Mouse (Mus musculus) cerebellum, adult (tissue): Measurements from ENCODE around the gene Cd2bp2.

Experiments used
- ATAC-seq: cut with Nextera tagmentation; 2 replicates; pipeline ENCODE4 v1.9.2; 2017; ENCODE audit warnings: mild to moderate bottlenecking, moderate library complexity, mixed read lengths; ENCODE audit not compliant: insufficient number of reproducible peaks, low FRiP score, low TSS enrichment

Gene Cd2bp2

DNA sequence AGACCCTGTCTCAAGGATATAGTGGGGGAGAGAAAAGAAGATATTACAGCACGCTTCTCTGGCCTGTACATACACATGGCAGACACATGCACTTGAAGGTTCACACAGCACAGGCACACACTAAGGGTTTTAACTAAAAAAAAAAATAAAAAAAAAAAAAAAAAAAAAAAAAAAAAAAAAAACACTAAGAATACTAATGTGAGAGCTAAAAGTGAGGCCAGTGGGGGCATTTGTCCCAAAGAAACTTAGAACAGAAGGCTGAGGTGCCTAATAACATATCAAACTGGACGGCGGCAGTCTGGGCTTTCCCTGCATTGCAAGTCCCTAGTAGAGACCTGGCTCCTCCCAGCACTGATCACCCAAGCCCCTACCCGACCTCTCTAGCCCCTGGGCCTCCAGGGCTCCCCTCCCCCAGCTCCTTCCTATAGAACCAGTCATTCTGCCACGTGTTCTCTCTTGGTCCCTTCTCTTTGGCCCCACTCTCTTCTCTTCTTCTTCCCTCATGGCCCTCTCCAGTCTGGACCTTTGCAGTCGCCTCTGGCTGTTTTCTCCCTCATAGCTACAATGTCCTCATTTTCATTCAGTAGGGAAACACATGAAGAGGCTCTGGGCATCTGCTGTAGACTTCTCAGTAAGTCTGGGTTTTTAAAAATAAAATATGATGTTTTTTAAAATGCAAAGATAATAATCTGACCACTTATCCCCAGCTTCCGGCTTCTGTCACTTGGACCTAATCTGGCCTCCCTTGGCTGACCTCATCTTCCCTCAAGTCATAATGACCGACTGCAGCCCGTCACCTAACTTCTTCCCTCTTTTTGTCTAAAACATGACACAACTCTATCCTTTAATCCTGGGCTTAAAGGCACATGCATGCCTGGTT, 50.2 kb downstream of the Cd2bp2 start:
- ATAC-seq: no peak

DNA sequence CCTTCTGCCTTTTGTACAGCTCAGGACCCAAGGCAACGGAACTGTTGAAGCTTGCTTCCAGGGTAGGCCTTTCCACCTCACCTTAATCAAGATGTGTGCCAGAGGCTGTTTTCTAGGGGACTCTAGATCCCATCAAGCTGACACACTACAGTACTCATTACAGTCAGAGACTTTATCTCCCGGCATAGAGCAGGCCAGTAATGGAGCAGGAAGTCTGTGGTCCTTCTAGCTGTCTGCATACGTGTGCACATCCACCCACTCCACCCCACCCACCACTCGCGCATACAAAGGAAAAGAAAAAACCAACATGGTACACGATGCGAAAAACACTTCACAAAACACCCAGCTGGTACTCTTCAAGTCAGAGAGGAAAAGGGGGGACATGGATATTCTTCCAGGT, 51.4 kb downstream of the Cd2bp2 start:
- ATAC-seq: no peak

DNA sequence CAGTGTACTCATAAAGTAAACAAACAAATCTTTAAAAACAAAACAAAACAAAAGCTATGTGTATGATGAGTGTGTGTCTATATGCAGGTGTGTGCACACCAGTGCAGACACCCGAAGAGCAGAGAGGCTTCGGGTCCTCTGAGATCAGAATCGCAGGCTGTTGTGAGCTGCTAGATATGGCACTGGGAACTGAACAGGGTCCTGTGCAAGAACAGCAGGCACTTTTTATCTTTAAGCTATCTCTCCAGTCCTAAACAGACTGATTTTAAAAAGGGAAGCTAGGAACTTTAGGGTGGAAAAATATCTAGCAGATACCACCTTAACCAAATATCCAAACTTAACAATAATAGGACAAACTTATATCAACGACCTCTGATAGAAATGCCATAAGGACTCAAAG, 53.2 kb downstream of the Cd2bp2 start:
- ATAC-seq: no peak

DNA sequence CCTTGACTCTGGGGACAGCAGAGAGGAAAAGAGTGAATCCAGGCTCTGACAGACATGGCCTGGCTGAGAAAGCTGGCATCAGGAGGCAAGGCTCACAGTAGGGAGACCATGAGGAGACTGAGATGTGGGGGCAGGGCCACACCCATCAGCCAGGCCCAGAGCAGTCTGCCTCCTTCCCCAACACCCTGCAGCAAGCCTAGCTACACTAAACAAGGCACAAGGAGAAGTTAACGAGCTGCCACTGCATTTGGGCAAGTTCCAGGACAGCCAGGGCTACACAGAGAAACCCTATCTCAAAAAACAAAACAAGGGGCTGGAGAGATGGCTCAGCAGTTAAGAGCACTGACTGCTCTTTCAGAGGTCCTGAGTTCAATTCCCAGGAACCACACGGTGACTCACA, 53.6 kb downstream of the Cd2bp2 start:
- no peak for ATAC-seq
